ENCODE assay signal across 25 mouse cellular contexts in the genomic region with DNA sequence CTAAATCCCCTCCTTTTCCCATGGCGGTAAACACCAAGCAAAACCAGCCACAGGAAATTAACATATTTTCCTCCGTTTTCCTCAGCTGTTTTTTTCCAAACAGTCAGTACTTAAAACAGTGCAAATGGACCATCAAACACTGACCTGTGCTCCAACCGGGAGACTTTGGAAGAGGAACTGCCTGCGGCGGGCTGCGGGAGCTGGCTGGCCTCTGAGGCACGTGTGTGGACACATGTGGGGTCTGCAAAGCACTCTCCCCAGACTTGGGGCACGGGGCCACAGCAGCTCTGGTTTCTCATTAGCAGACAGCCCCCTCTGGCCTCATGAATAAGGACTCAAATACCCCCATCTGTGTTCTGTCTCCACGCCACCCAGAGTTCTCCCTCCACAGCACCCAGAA. TPM values are rescaled to one million over a fixed set of nuclear protein-coding genes. Genes with fewer than 3 reads are reported as not detected.
DNase-seq lines count a peak whose midpoint lies in the region; ATAC-seq lines count a peak whose summit lies in the region.
"Had no signal": no experiment of that assay in that cellular context is flagged by ENCODE, and none has a peak within 500 bp of the region (broad histone marks: within the 10 kb centered on the region; RNA-seq: fewer than 3 reads in every experiment).

No protein-coding gene starts in this region.

- peaks cover 83% of the 10 kb centered on the region for H3K36me3 ChIP-seq in kidney, embryonic 15.5 days

- H3K4me1 ChIP-seq in kidney, embryonic 15.5 days = no peaks in the 10 kb centered on the region

- no peaks in the 10 kb centered on the region for H3K27me3 ChIP-seq in kidney, embryonic 15.5 days
- H3K27me3 ChIP-seq: CH12.LX; embryonic facial prominence, embryonic 15.5 days; heart, embryonic 12.5 days; heart, embryonic 15.5 days; Patski had no signal

- H3K9ac ChIP-seq in kidney, embryonic 15.5 days = no peak overlapping the region
- H3K9ac ChIP-seq: embryonic facial prominence, embryonic 15.5 days; forebrain, postnatal 0 days; heart, embryonic 12.5 days; heart, embryonic 15.5 days; hindbrain, embryonic 14.5 days had no signal

- 76% methylated on average over 9 of the region's 9 CpGs for WGBS in kidney, embryonic 15.5 days

- ATAC-seq in kidney, embryonic 15.5 days (replicated peaks; ENCODE audit: low FRiP score) = no peak
- ATAC-seq: forebrain, embryonic 14.5 days; forebrain, postnatal 0 days; hindbrain, postnatal 0 days; inflammation-experienced regulatory T-cells, adult 6 months; Patski had no signal

- H3K4me3 ChIP-seq in kidney, embryonic 15.5 days (replicated peaks) = no peak overlapping the region
- H3K4me3 ChIP-seq: embryonic facial prominence, embryonic 15.5 days; gastrocnemius, adult 2 months; heart, embryonic 12.5 days; heart, embryonic 15.5 days had no signal

- no peak overlapping the region for H3K4me2 ChIP-seq in kidney, embryonic 15.5 days
- H3K4me2 ChIP-seq: embryonic facial prominence, embryonic 15.5 days; heart, embryonic 12.5 days; heart, embryonic 15.5 days; hindbrain, embryonic 14.5 days had no signal

- peak; percentile 7 for DNase-seq in cerebellum, adult 9-11 months
- no peak for DNase-seq in cerebellum, adult 18-20 months
- peak; percentile 22 for DNase-seq in kidney, adult 18-20 months
- peak; percentile 63 for DNase-seq in kidney, adult 9 months
- no peak for DNase-seq in kidney, postnatal 4 days
- peak; percentile 41 to 42 for DNase-seq in kidney, postnatal 36 days
- DNase-seq: adrenal gland, postnatal 10 days; adrenal gland, postnatal 36 days; B cell, adult 2 months; cerebellum, adult 8-10 months; cerebellum, postnatal 25 days; forebrain, postnatal 0 days; gastrocnemius, adult 2 months; heart, postnatal 4 days had no signal

- H3K27ac ChIP-seq in kidney, embryonic 15.5 days = no peak overlapping the region
- H3K27ac ChIP-seq: embryonic facial prominence, embryonic 15.5 days; gastrocnemius, adult 2 months; heart, embryonic 15.5 days; hindbrain, embryonic 14.5 days; hindbrain, postnatal 0 days had no signal

- no peaks in the 10 kb centered on the region for H3K9me3 ChIP-seq in kidney, embryonic 15.5 days (replicated peaks)
- H3K9me3 ChIP-seq: embryonic facial prominence, embryonic 15.5 days; G1E; heart, embryonic 12.5 days; heart, embryonic 15.5 days had no signal

RNA-seq across cellular contexts. Expression of a gene that starts 59.9 kb away (rescaled TPM):
- polyA plus RNA-seq in kidney, embryonic 15.5 days (2015; fragmentation: Nextera tagmentation; extraction: Ambion mirVana) = 7.5 and 7.8 TPM in 2 replicates

Comparison
In these comparisons a context has a peak if more than half of its experiments do, and no peak if none do; other contexts are left out.
1. DNase-seq: peak in cerebellum, adult 9-11 months (single experiment), kidney, adult 18-20 months (single experiment), kidney, adult 9 months (single experiment) and kidney, postnatal 36 days (2 of 2); none in cerebellum, adult 18-20 months (0 of 2) and kidney, postnatal 4 days (0 of 2).